Mouse (Mus musculus) stomach, postnatal 0 days (tissue): ENCODE results near the gene 4930519P11Rik. TPM values are rescaled to one million over a fixed set of nuclear protein-coding genes. Genes with fewer than 3 reads are reported as not detected.
A peak's percentile ranks its signal among the peaks of the same experiment; 100 is the strongest.

Experiments
- ATAC-seq: fragments of 200-750 bp; cut with Nextera tagmentation; 2 replicates; pipeline ENCODE4 v1.8.0; 2017; ENCODE audit not compliant: low FRiP score, low TSS enrichment
- DNase-seq: peaks from one replicate; pipeline ENCODE4 v3.0.0-alpha.2; 2016; ENCODE audit warnings: low spot score
- H3K27ac ChIP-seq: fragments of 300-500 bp; sonication (generic); replicated peaks from 2 replicates; pipeline ENCODE4 v1.5.1; 2014; ENCODE audit warnings: mild to moderate bottlenecking, control low read depth
- H3K27me3 ChIP-seq: fragments of 300-500 bp; sonication (generic); 2 replicates; pipeline ENCODE4 v1.6.1; 2014; ENCODE audit warnings: low read length; ENCODE audit not compliant: control insufficient read depth, insufficient read depth
- H3K36me3 ChIP-seq: fragments of 300-500 bp; sonication (generic); 2 replicates; pipeline ENCODE4 v1.6.1; 2014; ENCODE audit warnings: low read length, mixed read lengths; ENCODE audit not compliant: control insufficient read depth, insufficient read depth
- H3K4me1 ChIP-seq: fragments of 300-500 bp; sonication (generic); replicated peaks from 2 replicates; pipeline ENCODE4 v1.6.1; 2014; ENCODE audit warnings: antibody characterized with exemption; ENCODE audit not compliant: control insufficient read depth, insufficient read depth
- H3K4me2 ChIP-seq: fragments of 300-500 bp; sonication (generic); replicated peaks from 2 replicates; pipeline ENCODE4 v1.6.1; 2014; ENCODE audit warnings: low read depth, mild to moderate bottlenecking, control low read depth, moderate library complexity
- H3K4me3 ChIP-seq: fragments of 300-500 bp; sonication (generic); 2 replicates; pipeline ENCODE4 v1.5.1; 2014; ENCODE audit warnings: low read depth, low read length, control low read depth
- H3K9ac ChIP-seq: fragments of 300-500 bp; sonication (generic); 2 replicates; pipeline ENCODE4 v1.6.1; 2014; ENCODE audit warnings: mild to moderate bottlenecking, low read length, control low read depth, mixed read lengths
- H3K9me3 ChIP-seq: fragments of 300-500 bp; sonication (generic); 2 replicates; pipeline ENCODE4 v1.6.1; 2016; ENCODE audit warnings: low read length; ENCODE audit not compliant: control insufficient read depth
- CTCF ChIP-seq: IDR thresholded peaks from 2 replicates; pipeline ENCODE4 v1.5.1; 2016; ENCODE audit warnings: antibody characterized with exemption, low read depth, mild to moderate bottlenecking, moderate library complexity
- EP300 ChIP-seq: optimal IDR thresholded peaks from 2 replicates; pipeline ENCODE3; 2016; ENCODE audit warnings: antibody characterized with exemption
- WGBS: fragments of 180-500 bp; shearing (Covaris S2); extraction: QIAGEN DNeasy Blood & Tissue Kit; methylation state at CpG from one replicate; pipeline ENCODE4 v1.1.7; 2014; 5-methylcytosine and 5-hydroxymethylcytosine counted together
- polyA plus RNA-seq: library from polyadenylated mRNA; unstranded; fragments of >200 nt; fragmentation: Nextera tagmentation; extraction: Ambion mirVana; gene quantifications from 2 replicates; pipeline ENCODE4 v1.2.1, GENCODE M21; 2015

Gene 4930519P11Rik
- polyA plus RNA-seq, 1 experiment from 2014 or later = 0.28 TPM

DNA sequence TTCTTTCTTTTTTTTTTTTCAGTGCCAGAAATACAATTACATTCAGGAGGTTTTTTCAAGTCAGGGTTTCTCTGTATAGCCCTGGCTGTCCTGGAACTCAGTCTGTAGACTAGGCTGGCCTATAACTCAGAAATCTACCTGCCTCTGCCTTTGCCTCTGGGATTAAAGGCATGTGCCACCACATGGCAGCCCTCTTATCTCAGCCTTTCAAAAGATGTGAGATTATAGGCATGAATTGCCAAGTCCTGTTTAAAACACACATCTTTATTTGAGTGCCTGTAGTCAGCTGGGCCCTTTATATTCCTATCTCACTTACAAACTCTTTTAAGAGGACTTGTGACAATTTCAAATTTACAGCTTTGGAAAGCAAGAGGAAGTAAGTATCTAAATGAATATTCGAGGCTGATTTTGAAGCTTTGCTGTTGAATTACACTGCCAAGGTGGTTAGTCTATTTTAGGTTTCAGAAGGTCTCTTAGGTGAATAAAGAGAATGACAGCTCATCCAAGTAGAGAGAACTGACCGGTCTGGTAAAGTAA, 42.7 kb upstream of the 4930519P11Rik start:
- 50% methylated on average over 2 of the region's 2 CpGs for WGBS
- H3K4me3 ChIP-seq = no peak overlapping the region
- no peaks in the 10 kb centered on the region for H3K9me3 ChIP-seq
- H3K27me3 ChIP-seq = no peaks in the 10 kb centered on the region
- H3K4me2 ChIP-seq = peak overlapping the region; percentile 40
- no peak overlapping the region for H3K9ac ChIP-seq
- no peak for ATAC-seq
- no peak for TF ChIP-seq EP300
- no peak for TF ChIP-seq CTCF
- H3K4me1 ChIP-seq = peaks cover 6% of the 10 kb centered on the region; the same call in 1 of the 2 replicates
- H3K36me3 ChIP-seq = no peaks in the 10 kb centered on the region
- peak overlapping the region; percentile 78 for H3K27ac ChIP-seq
- no peak for DNase-seq

DNA sequence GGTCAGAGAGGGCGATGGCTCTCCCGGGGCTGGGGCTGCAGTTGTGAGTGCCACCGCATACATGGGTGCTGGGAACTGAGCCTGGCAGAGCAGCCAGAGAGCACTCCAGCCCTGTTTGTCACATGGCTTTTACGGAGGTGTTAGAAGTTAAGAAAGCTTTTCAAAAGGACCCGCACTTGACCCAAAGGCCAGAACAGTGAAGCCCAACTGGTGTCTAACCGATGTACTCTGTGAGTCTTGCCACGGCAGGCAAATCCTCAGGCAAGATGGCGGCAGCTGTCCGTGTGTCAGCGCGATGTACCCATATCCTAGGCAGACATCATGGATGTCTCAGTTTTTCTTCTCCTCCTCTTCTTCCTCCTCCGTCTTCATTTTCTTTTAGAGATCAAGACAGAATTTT, 41.7 kb upstream of the 4930519P11Rik start:
- Histone ChIP-seq H3K9ac (no peak overlapping the region), H3K36me3 (no peaks in the 10 kb centered on the region), H3K4me3 (no peak overlapping the region), H3K9me3 (no peaks in the 10 kb centered on the region), H3K4me1 (peaks cover 6% of the 10 kb centered on the region; the same call in 1 of the 2 replicates), H3K4me2 (no peak overlapping the region), H3K27me3 (no peaks in the 10 kb centered on the region), H3K27ac (no peak overlapping the region)
- 97% methylated on average over 12 of the region's 12 CpGs for WGBS
- ATAC-seq (no peak), DNase-seq (no peak)
- TF ChIP-seq EP300 = no peak
- no peak for TF ChIP-seq CTCF

DNA sequence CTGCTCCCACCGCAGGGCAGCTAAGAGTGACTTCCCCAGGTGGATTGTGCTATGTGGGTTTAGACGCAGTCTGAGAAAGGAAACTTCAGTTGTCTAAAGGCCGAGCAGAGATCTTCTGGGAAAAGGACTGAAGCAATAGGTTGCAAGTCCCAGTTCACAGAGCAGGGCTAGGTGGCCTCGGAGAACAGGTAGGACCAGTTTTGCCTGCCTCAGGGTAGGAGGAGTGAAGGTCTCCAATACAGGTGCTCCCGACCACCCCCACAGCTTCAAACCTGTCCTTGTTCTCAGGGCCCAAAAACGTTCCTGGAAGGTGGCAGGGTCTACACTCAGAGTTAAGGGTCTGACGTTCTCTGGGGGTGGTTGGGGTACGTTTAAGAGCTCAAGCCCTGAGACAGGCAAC, 38.1 kb upstream of the 4930519P11Rik start, which contains the start of gene Chmp4b:
TSS of gene Chmp4b (plus strand) at position 343 of the 400 bp plus-strand sequence.
- H3K4me1 ChIP-seq = 0 out of 2 replicates have a peak, but pooled peaks cover 2% of the 10 kb centered on the region
- H3K4me3 ChIP-seq = no peak within 1 kb of the TSS
- DNase-seq = peak; percentile 80

DNA sequence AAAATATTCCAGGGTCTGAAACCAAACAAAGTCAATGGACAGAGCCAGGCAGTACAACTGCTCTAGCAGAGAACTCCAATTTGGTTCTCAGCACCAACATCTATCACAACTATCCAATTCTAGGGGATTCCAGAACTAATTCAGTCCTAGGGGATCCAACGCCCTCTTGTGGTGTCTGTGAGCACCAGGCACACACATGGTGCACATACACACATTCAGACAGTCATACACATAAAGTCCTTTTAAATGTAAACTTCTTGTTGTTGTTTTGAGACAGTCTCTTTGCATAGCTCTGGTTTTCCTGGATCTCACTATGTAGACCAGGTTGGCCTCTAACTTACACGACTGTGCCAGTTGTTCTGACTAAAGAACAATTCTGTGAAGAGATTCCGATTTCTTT, 37.2 kb upstream of the 4930519P11Rik start:
- WGBS = 81% methylated on average over 3 of the region's 3 CpGs
- ATAC-seq (no peak), DNase-seq (no peak)
- peak overlapping the region; percentile 74 for H3K27ac ChIP-seq
- no peak overlapping the region for H3K4me3 ChIP-seq
- H3K9ac ChIP-seq = no peak overlapping the region
- no peaks in the 10 kb centered on the region for H3K36me3 ChIP-seq
- TF ChIP-seq EP300 (no peak), CTCF (peak; percentile 34)
- no peaks in the 10 kb centered on the region for H3K27me3 ChIP-seq
- no peak overlapping the region for H3K4me2 ChIP-seq
- H3K4me1 ChIP-seq = no peaks in the 10 kb centered on the region
- H3K9me3 ChIP-seq = no peaks in the 10 kb centered on the region

More for the DNA sequence above, 38.1 kb upstream of the 4930519P11Rik start, which contains the start of gene Chmp4b:
- Histone ChIP-seq H3K27me3 (no peaks in the 10 kb centered on the region), H3K9me3 (no peaks in the 10 kb centered on the region), H3K4me2 (no peak within 1 kb of the TSS), H3K27ac (peak within 1 kb of the TSS; percentile 74), H3K9ac (no peak within 1 kb of the TSS), H3K36me3 (no peaks in the 10 kb centered on the region)
- no peak for TF ChIP-seq EP300
- no peak for TF ChIP-seq CTCF
- peak; percentile 63 for ATAC-seq
- WGBS = 36% methylated on average over 8 of the region's 8 CpGs

DNA sequence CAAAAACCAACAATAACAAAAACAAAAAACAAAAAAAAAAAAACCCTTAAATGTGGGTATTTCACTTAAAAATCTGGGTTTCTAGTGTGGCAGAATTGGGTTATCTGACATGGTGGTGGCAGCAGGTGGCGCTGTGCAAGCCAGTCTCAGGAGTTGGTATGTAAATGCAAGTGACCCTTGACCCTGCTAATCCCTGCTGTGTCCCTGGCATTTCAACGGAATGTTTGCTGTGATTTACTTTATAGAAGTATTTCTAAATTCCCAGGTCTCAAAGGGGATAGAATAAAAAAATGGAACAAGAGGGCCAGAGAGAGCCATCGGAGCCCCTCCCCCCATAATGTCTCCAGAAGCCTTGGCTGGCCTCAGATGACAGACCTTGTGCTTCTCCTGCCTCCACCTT, 34.8 kb upstream of the 4930519P11Rik start:
- Histone ChIP-seq H3K9ac (no peak overlapping the region), H3K9me3 (no peaks in the 10 kb centered on the region), H3K36me3 (0 out of 2 replicates have a peak, but pooled peaks cover 3% of the 10 kb centered on the region), H3K27me3 (no peaks in the 10 kb centered on the region), H3K4me2 (no peak overlapping the region), H3K27ac (no peak overlapping the region), H3K4me3 (no peak overlapping the region), H3K4me1 (no peaks in the 10 kb centered on the region)
- ATAC-seq (no peak), DNase-seq (peak; percentile 59)
- WGBS = 21% methylated on average over 3 of the region's 3 CpGs
- TF ChIP-seq CTCF = peak; percentile 74
- no peak for TF ChIP-seq EP300

DNA sequence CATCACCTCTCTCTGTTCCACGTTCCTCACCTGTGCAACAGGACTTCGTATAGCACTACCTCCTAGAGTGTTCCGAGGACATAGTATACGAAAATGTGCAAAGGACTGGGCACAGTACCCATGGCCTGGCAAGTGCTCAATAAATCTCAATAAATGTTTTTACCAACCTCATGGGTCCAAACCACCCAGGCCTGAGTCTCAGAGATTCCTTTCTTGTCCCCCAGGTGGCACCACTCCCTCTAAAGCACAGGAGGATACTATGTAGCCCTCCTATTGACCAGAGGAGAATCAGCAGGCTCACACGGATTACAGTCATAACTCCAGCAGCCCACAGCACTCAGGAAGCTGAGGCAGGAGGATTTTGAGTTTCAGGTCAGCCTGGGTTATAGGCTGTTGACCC, 33.4 kb upstream of the 4930519P11Rik start:
- H3K4me1 ChIP-seq = no peaks in the 10 kb centered on the region
- H3K4me3 ChIP-seq = no peak overlapping the region
- H3K27me3 ChIP-seq = no peaks in the 10 kb centered on the region
- DNase-seq (peak; percentile 27), ATAC-seq (peak; percentile 30; the same call in 1 of the 2 replicates)
- H3K4me2 ChIP-seq = no peak overlapping the region
- WGBS = 79% methylated on average over 5 of the region's 5 CpGs
- no peaks in the 10 kb centered on the region for H3K9me3 ChIP-seq
- no peak overlapping the region for H3K9ac ChIP-seq
- no peak overlapping the region for H3K27ac ChIP-seq
- 0 out of 2 replicates have a peak, but pooled peaks cover 3% of the 10 kb centered on the region for H3K36me3 ChIP-seq
- no peak for TF ChIP-seq EP300
- peak; percentile 71 for TF ChIP-seq CTCF
